Mouse (Mus musculus) heart, embryonic 16.5 days (tissue): Measurements from ENCODE around the gene Tbc1d9b. TPM values are rescaled to one million over a fixed set of nuclear protein-coding genes. Genes with fewer than 3 reads are reported as not detected.
A peak's percentile ranks its signal among the peaks of the same experiment; 100 is the strongest.

Source experiments
- ATAC-seq: fragments of 200-750 bp; cut with Nextera tagmentation; replicated peaks from 2 replicates; pipeline ENCODE4 v1.8.0; 2017; ENCODE audit warnings: moderate number of reproducible peaks; ENCODE audit not compliant: insufficient read depth, low FRiP score; ENCODE audit errors: extremely low read depth
- H3K27ac ChIP-seq: fragments of 300-500 bp; sonication (generic); 2 replicates; pipeline ENCODE4 v1.5.1; 2014; ENCODE audit warnings: mild to moderate bottlenecking, low read length, control low read depth, moderate library complexity
- H3K27me3 ChIP-seq: fragments of 300-500 bp; sonication (generic); 2 replicates; pipeline ENCODE4 v1.6.1; 2014; ENCODE audit warnings: low read length, mixed read lengths; ENCODE audit not compliant: control insufficient read depth, insufficient read depth
- H3K36me3 ChIP-seq: fragments of 300-500 bp; sonication (generic); 2 replicates; pipeline ENCODE4 v1.6.1; 2014; ENCODE audit not compliant: control insufficient read depth, insufficient read depth
- H3K4me1 ChIP-seq: fragments of 300-500 bp; sonication (generic); 2 replicates; pipeline ENCODE4 v1.6.1; 2014; ENCODE audit warnings: low read length, mixed read lengths; ENCODE audit not compliant: control insufficient read depth, insufficient read depth
- H3K4me2 ChIP-seq: fragments of 300-500 bp; sonication (generic); 2 replicates; pipeline ENCODE4 v1.6.1; 2014; ENCODE audit warnings: low read depth, mild to moderate bottlenecking, control low read depth, low read length
- H3K4me3 ChIP-seq: fragments of 300-500 bp; sonication (generic); 2 replicates; pipeline ENCODE4 v1.5.1; 2014; ENCODE audit warnings: mild to moderate bottlenecking, control low read depth, low read length
- H3K9ac ChIP-seq: fragments of 300-500 bp; sonication (generic); 2 replicates; pipeline ENCODE4 v1.6.1; 2014; ENCODE audit warnings: low read length, control low read depth
- H3K9me3 ChIP-seq: fragments of 300-500 bp; sonication (generic); replicated peaks from 2 replicates; pipeline ENCODE4 v1.6.1; 2016; ENCODE audit warnings: low read length; ENCODE audit not compliant: control insufficient read depth
- WGBS: fragments of 180-500 bp; shearing (Covaris S2); extraction: QIAGEN DNeasy Blood & Tissue Kit; methylation state at CpG from one replicate; pipeline ENCODE4 v1.1.7; 2014; 5-methylcytosine and 5-hydroxymethylcytosine counted together
- polyA plus RNA-seq: library from polyadenylated mRNA; unstranded; fragments of >200 nt; fragmentation: Nextera tagmentation; extraction: Ambion mirVana; gene quantifications from 2 replicates; pipeline ENCODE4 v1.2.1, GENCODE M21; 2015

Gene Tbc1d9b
- polyA plus RNA-seq, result 34.0 and 34.1 TPM in 2 replicates

DNA sequence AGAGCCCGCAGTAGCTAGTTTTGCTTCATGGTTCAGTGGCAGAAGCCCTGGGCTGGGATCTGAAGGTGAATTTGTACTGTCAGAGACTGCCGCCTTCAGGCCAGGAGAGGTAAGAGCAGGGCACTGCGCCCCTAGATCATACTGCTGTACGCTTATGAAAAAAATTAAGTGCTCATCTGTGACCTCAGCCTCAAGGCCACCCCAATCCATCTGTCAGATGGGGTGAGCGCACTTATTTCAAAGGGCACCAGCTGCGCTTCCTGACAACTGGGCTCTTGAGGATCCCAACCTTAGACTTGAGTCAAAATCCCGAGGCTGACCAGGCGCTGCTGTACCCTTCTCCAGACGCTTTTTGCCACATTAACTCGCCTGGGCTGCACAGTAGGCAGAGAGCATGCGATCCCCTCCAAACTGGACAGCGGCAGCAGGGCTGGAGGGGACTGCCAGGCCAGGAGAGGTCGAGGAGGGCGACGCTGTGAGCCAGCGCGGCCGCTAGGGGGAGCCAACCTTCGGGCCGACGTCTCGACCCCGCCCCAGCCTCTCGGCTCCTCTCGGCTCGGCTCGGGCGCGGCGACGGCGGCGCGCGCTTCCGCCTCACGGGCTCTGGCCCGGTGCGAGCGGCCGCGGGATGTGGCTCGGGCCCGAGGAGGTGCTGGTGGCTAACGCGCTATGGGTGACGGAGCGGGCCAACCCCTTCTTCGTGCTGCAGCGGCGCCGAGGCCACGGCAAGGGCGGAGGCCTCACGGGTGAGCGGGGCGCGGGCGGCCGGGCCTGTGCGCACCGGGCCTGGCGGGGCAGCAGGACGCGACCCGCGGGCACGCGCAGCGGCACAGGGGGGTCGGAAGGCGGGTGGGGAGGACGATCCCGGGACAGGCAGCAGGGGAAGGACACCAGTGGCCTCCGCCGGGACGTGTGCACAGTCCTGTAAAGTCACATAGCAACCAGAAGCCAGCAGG is at the start of gene Tbc1d9b:
Tbc1d9b (plus strand) TSS at position 586 of the 956 bp plus-strand sequence.
- peak; percentile 94 for ATAC-seq
- Histone ChIP-seq H3K27ac (peak within 1 kb of the TSS; percentile 95), H3K9me3 (no peaks in the 10 kb centered on the region), H3K36me3 (no peaks in the 10 kb centered on the region), H3K4me3 (peak within 1 kb of the TSS; percentile 82), H3K4me2 (peak within 1 kb of the TSS; percentile 91), H3K9ac (peak within 1 kb of the TSS; percentile 99), H3K4me1 (peaks cover 10% of the 10 kb centered on the region), H3K27me3 (no peaks in the 10 kb centered on the region)
- WGBS, result under 1% methylated on average over 75 of the region's 77 CpGs

DNA sequence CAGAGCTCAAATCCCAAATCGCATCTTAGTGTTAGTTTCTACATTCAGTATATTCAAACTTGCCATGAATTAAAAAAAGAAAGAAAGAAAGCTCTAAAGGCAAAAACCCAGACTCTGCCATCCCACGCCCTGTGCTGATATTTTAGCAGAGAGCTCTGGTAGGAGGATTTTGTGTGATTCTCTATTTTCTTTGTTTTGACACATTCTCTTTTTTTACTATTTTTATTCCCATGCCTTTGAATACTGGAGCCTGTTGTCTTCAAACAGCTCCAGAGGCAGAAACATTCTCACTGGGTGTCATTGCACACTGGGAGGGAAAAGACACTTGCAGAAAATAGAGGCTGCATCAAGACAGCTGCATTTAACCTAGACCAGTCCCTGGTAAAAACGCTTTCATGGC is 45.0 kb upstream of the Tbc1d9b start:
- peaks cover 7% of the 10 kb centered on the region for H3K4me1 ChIP-seq
- H3K9ac ChIP-seq, result no peak overlapping the region
- H3K4me2 ChIP-seq, result no peak overlapping the region
- peaks cover 14% of the 10 kb centered on the region for H3K36me3 ChIP-seq
- no peak for ATAC-seq
- H3K27ac ChIP-seq, result no peak overlapping the region
- 88% methylated on average over 3 of the region's 3 CpGs for WGBS
- H3K4me3 ChIP-seq, result no peak overlapping the region
- H3K27me3 ChIP-seq, result no peaks in the 10 kb centered on the region
- no peaks in the 10 kb centered on the region for H3K9me3 ChIP-seq

DNA sequence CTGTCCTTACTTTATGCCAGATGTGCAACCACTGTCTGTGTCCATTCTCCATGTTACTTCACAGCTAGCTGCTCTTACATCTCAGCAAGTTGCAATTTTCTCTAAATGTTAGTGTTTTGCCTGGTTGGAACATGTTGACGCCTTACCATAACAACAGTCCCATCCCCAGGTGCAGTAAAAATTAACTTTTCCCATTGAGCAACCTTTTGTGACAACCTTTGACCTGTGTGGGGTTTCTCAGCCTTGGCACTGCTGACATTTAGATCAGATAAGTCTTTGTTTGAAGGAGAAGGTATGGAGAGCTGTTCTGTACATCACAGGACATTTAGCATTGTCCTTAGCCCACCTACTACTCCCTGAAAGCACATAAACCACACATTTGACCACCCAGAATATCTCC is 41.4 kb upstream of the Tbc1d9b start:
- Histone ChIP-seq H3K4me1 (peaks cover 11% of the 10 kb centered on the region), H3K4me3 (no peak overlapping the region), H3K9ac (no peak overlapping the region), H3K27me3 (no peaks in the 10 kb centered on the region), H3K36me3 (peaks cover 22% of the 10 kb centered on the region), H3K9me3 (no peaks in the 10 kb centered on the region), H3K4me2 (no peak overlapping the region), H3K27ac (no peak overlapping the region)
- no peak for ATAC-seq
- 84% methylated on average over 1 of the region's 1 CpGs for WGBS

DNA sequence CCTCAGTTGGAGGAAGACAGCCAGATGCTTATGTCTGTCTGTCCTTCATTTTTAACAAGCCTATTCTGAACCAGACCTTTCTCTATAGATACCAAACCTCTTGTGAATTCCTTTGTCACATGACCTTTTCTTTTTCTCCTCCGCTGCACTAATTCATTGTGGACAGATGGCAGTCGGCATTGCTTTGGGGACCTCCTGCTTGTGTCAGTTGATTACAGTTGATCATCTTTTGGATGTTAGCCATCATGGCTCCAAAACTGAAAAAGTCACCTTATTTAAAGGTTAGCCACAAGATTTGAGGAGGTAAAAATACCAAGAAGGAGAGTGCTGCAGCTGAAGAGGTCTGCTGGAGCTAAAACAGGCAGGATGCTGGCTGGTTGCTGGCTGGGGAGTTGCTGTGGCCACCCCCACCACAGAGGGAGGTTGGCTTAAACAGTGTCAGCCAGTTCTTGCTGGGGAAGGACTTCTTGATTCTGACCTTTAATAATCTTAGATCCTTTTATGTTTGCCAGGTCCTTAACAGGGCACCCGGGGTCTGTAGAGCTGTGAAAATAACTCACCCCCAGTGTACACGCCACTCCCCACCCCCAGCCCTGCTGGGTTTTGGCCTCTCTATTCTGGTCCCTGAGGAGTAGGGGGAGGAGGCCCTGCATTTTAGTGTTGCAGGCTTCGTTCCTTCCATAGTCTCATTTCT is 40.1 kb upstream of the Tbc1d9b start:
- H3K9ac ChIP-seq, result no peak overlapping the region
- no peak overlapping the region for H3K4me2 ChIP-seq
- peak; percentile 6; the same call in 1 of the 2 replicates for ATAC-seq
- H3K27me3 ChIP-seq, result no peaks in the 10 kb centered on the region
- no peak overlapping the region for H3K4me3 ChIP-seq
- 43% methylated on average over 5 of the region's 5 CpGs for WGBS
- peaks cover 20% of the 10 kb centered on the region for H3K36me3 ChIP-seq
- H3K27ac ChIP-seq, result no peak overlapping the region
- H3K4me1 ChIP-seq, result peaks cover 11% of the 10 kb centered on the region
- H3K9me3 ChIP-seq, result no peaks in the 10 kb centered on the region

DNA sequence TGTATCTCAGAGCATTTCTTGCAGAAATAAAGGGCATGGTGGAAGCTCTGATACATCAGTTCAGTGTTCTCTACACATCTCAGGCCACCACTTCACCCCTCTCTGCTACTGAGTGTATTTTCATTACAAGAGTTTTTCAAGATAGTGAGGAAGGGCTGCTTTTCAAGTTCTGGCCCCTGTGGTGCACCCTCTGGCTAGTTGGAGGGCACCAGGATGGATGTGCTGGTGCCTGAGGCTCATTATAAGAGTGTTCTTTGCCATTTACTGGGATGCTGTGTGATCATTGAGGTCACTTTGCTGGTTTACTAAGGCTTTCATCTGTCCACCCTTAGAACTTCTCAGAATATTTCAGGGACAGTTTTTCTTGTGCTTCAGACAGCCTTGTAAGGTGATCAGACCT is 39.5 kb upstream of the Tbc1d9b start:
- Histone ChIP-seq H3K9me3 (no peaks in the 10 kb centered on the region), H3K4me1 (peaks cover 11% of the 10 kb centered on the region), H3K4me3 (no peak overlapping the region), H3K27ac (no peak overlapping the region), H3K27me3 (no peaks in the 10 kb centered on the region), H3K4me2 (no peak overlapping the region), H3K36me3 (peaks cover 16% of the 10 kb centered on the region), H3K9ac (no peak overlapping the region)
- no peak for ATAC-seq

DNA sequence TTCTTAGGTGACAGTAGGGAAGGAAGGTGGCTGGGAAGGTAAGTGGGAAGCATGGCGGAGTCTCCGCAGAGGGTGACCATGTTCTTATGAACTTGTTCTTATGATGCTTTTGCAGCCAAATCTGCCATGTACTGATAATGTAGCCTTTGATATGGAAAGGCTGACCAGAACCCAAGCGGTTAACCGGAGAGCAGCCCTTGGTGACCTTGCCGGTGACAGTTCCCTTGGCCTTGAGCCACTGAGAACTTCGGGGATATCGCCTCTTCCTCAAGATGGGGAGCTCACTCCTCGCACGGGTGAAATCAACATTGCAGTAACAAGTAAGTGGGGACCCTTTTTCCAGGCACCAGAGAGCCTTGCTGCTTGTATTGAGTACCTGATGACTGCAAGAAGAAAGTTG is 35.5 kb upstream of the Tbc1d9b start:
- Histone ChIP-seq H3K9ac (no peak overlapping the region), H3K4me2 (no peak overlapping the region), H3K27me3 (no peaks in the 10 kb centered on the region), H3K4me3 (no peak overlapping the region), H3K9me3 (no peaks in the 10 kb centered on the region), H3K4me1 (peaks cover 18% of the 10 kb centered on the region), H3K27ac (no peak overlapping the region), H3K36me3 (peaks cover 10% of the 10 kb centered on the region)
- 66% methylated on average over 9 of the region's 9 CpGs for WGBS
- ATAC-seq, result no peak

DNA sequence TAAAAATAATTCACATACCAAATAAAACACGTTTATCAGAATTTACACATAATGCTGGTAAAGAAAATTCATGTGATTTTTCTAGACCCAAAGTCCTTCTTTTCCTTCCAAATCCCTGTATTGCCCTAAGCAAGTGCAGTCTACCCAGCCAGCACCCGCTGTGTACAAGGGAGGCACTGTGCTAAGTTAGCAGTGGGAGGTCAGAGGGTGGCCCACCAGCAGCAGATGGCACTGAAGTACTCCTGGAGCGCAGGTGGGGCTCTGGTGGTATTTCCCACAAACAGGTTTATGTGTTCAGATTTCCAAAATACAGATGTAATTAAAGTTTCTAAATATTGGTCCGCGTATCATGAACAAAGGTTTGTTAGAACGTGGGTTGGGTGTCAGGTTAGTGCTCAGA is 34.1 kb upstream of the Tbc1d9b start:
- Histone ChIP-seq H3K36me3 (peaks cover 10% of the 10 kb centered on the region), H3K4me3 (no peak overlapping the region), H3K9me3 (no peaks in the 10 kb centered on the region), H3K4me1 (peaks cover 9% of the 10 kb centered on the region), H3K9ac (no peak overlapping the region), H3K27ac (no peak overlapping the region), H3K4me2 (no peak overlapping the region), H3K27me3 (no peaks in the 10 kb centered on the region)
- WGBS, result 91% methylated on average over 6 of the region's 6 CpGs
- no peak for ATAC-seq

DNA sequence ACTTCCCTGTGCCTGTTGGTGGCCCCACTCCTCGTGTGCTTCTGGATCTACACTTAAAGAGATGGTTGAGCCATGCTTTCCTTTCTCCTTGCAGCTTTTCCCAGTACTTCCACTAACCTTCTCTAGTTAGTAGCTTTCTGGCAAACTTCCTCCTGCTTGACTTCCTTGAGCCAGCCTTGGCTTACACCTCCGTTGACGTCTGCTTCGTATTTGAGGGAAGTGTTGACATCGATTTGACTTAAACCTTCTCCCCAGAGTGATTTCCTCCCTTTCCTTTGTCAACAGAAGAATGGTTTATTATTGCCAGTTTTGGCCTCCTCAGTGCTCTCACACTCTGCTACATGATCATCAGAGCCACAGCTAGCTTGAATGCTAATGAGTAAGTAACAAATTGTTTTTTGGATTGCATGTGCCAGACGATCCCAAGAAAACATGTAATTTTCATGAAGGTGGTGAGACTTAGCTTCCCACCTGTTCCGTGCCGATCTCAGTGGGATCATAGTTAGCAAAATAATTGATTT is 32.2 kb upstream of the Tbc1d9b start:
- H3K9me3 ChIP-seq, result no peaks in the 10 kb centered on the region
- H3K27me3 ChIP-seq, result no peaks in the 10 kb centered on the region
- peaks cover 3% of the 10 kb centered on the region; the same call in 1 of the 2 replicates for H3K36me3 ChIP-seq
- 64% methylated on average over 8 of the region's 8 CpGs for WGBS
- H3K4me3 ChIP-seq, result no peak overlapping the region
- H3K27ac ChIP-seq, result peak overlapping the region; percentile 61
- no peak overlapping the region for H3K9ac ChIP-seq
- peak; percentile 49 for ATAC-seq
- peaks cover 11% of the 10 kb centered on the region for H3K4me1 ChIP-seq
- no peak overlapping the region for H3K4me2 ChIP-seq

DNA sequence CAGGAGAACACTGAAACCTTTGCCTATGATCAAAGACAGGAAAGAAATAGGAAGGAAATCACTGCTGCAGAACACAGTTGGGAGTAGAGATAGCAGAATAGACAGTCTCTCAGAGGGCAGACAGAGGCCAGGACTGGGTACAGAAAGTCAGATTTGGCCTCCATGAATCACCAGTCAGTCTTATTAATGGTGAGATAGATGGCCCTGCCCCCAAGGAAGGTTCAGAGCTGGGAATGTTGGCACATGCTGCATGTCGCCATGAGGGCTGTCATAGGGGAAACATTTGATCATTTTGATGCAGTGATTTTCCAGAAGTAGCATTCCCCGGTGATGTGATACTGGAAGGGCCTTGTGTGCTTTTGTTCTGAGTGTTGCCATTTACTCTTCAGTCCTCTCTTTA is 31.5 kb upstream of the Tbc1d9b start:
- Histone ChIP-seq H3K9me3 (no peaks in the 10 kb centered on the region), H3K36me3 (peaks cover 2% of the 10 kb centered on the region; the same call in 1 of the 2 replicates), H3K27me3 (no peaks in the 10 kb centered on the region), H3K4me1 (peaks cover 11% of the 10 kb centered on the region), H3K9ac (no peak overlapping the region), H3K4me2 (no peak overlapping the region), H3K27ac (peak overlapping the region; percentile 61), H3K4me3 (no peak overlapping the region)
- no peak for ATAC-seq
- WGBS, result 50% methylated on average over 2 of the region's 2 CpGs
